Mouse (Mus musculus): ENCODE measurements around the gene Olfr605. TPM values are rescaled to one million over a fixed set of nuclear protein-coding genes. Genes with fewer than 3 reads are reported as not detected.
"Not testable (repeated sequence)": the region's sequence is repeated elsewhere in the genome, so short reads cannot be mapped to it uniquely, and the experiment has no call there.

Gene Olfr605
- total RNA-seq (2012; rRNA removed): not detected in 2 replicates
- total RNA-seq (2014; rRNA removed): not detected in 2 replicates
- not detected in 2 replicates for polyA plus RNA-seq (2012; ENCODE audit: insufficient read length, low read depth)

GRCm38 (mm10) chr7:103445339-103445738, at the start of gene Olfr605:
Gene Olfr605, minus strand, starts transcription at chr7:103445439.
- H3K79me2 ChIP-seq (replicated peaks; ENCODE audit: control insufficient read depth, extremely low read depth, insufficient read depth, poor library complexity, severe bottlenecking): no peaks in the 10 kb centered on the region
- no peak within 1 kb of the TSS for H3K4me2 ChIP-seq (ENCODE audit: insufficient read depth, low read depth, poor library complexity, severe bottlenecking)
- no peak within 1 kb of the TSS for H3K9ac ChIP-seq (ENCODE audit: insufficient read depth, low read depth)
- in situ Hi-C loops (cut with MboI; ENCODE audit: low pct_ligation_motif_present, low pct_unique_long_range_greater_than_20kb, low sequenced_read_pairs) (no loop called here), dilution Hi-C loops (cut with MboI; ENCODE audit: extremely low pct_ligation_motif_present, extremely low pct_unique_long_range_greater_than_20kb, low sequenced_read_pairs) (no loop called here)
- no peaks in the 10 kb centered on the region for H3K9me3 ChIP-seq (replicated peaks; ENCODE audit: low read length)
- no peak for DNase-seq (ENCODE audit: extremely low read depth)
- no peak within 1 kb of the TSS for H3K27ac ChIP-seq (ENCODE audit: insufficient read depth, low read depth)
- H3K4me1 ChIP-seq (ENCODE audit: control insufficient read depth in 1 of 2, insufficient read depth in 2 of 2): no peaks in the 10 kb centered on the region
- TF ChIP-seq NRF1 (IDR thresholded peaks at IDR 0.05; ENCODE audit: low read depth, low read length): no peak
- no peak for TF ChIP-seq POLR2AphosphoS2 (IDR thresholded peaks at IDR 0.05; ENCODE audit: low read depth, low read length)
- TF ChIP-seq MAFK (IDR thresholded peaks at IDR 0.05; ENCODE audit: insufficient replicate concordance, low read length): no peak
- no peak for TF ChIP-seq MEF2A (IDR thresholded peaks at IDR 0.05; ENCODE audit: borderline replicate concordance, low read depth, low read length)
- TF ChIP-seq MAZ (IDR thresholded peaks at IDR 0.05; ENCODE audit: low read depth, low read length): no peak
- no peak for TF ChIP-seq SIN3A (IDR thresholded peaks at IDR 0.05; ENCODE audit: low read length)
- TF ChIP-seq HCFC1 (IDR thresholded peaks at IDR 0.05; ENCODE audit: low read depth, low read length): no peak
- TF ChIP-seq POLR2A (IDR thresholded peaks at IDR 0.05; ENCODE audit: low read depth, low read length): no peak
- TF ChIP-seq USF1 (IDR thresholded peaks at IDR 0.05; ENCODE audit: low read depth, low read length): no peak
- TF ChIP-seq MXI1 (IDR thresholded peaks at IDR 0.05; ENCODE audit: low read depth, low read length): no peak
- TF ChIP-seq JUND (conservative IDR thresholded peaks at IDR 0.05; ENCODE audit: low read depth, low read length): no peak
- TF ChIP-seq BHLHE40 (IDR thresholded peaks at IDR 0.05; ENCODE audit: low read depth, low read length): no peak
- H3K4me3 ChIP-seq (replicated peaks in 1 of 3; ENCODE audit: low read depth in 2 of 3, low read length in 2 of 3, poor library complexity in 1 of 3): no peak within 1 kb of the TSS
- H3K36me3 ChIP-seq (replicated peaks in 1 of 2; ENCODE audit: control insufficient read depth in 1 of 2, insufficient read depth in 1 of 2, low read length in 1 of 2): no peaks in the 10 kb centered on the region
- no peaks in the 10 kb centered on the region for H3K27me3 ChIP-seq (replicated peaks)

DNA sequence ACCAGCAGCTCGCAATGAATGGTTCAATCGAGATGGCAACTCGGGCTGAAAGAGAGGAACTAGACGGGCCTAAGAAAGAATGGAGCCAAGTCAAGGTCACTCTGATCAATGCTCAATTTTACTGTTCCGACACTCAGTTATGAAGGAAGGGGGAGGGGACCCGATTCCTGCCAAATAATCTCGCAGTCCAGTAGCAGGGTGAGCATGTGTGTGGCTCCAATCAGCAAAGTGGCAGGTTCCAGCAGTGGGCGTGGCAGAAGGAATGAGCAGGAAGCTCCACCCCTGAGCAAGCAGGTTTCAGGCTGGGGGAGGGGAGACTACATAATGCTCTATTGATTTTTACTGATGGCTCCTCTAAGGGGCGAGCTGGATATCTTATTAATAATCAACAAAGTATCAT, 31.9 kb upstream of the Olfr605 start:
- in situ Hi-C loops (cut with MboI; ENCODE audit: low pct_ligation_motif_present, low pct_unique_long_range_greater_than_20kb, low sequenced_read_pairs); H3K9ac ChIP-seq (ENCODE audit: insufficient read depth, low read depth); dilution Hi-C loops (cut with MboI; ENCODE audit: extremely low pct_ligation_motif_present, extremely low pct_unique_long_range_greater_than_20kb, low sequenced_read_pairs); H3K27ac ChIP-seq (ENCODE audit: insufficient read depth, low read depth); H3K4me1 ChIP-seq (ENCODE audit: control insufficient read depth in 1 of 2, insufficient read depth in 2 of 2); H3K27me3 ChIP-seq (replicated peaks); H3K36me3 ChIP-seq (replicated peaks in 1 of 2; ENCODE audit: control insufficient read depth in 1 of 2, insufficient read depth in 1 of 2, low read length in 1 of 2); H3K79me2 ChIP-seq (replicated peaks; ENCODE audit: control insufficient read depth, extremely low read depth, insufficient read depth, poor library complexity, severe bottlenecking); DNase-seq (ENCODE audit: extremely low read depth); H3K4me3 ChIP-seq (replicated peaks in 1 of 3; ENCODE audit: low read depth in 2 of 3, low read length in 2 of 3, poor library complexity in 1 of 3); H3K4me2 ChIP-seq (ENCODE audit: insufficient read depth, low read depth, poor library complexity, severe bottlenecking); H3K9me3 ChIP-seq (replicated peaks; ENCODE audit: low read length): not testable (repeated sequence)

DNA sequence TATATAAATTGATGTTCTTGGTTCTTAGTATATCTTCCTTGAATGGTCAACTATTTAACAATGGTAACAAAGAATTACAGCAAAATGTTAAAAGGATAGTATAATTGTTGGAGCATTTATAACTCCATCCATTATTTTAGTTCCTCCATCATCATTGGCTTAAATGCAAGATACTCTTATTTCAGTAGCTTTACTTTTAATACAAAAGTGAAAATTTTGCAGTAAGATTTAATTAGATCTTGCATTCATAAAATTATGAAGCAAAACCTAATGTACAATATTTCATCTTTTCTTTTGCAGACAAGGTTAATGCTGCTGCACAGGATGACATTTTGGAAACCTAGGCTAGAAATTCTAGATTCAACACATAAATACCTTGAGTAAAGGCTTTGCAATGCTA, 24.3 kb upstream of the Olfr605 start, which contains the start of gene Olfr608:
Gene Olfr608 (plus strand): TSS at position 301 of the 400 bp plus-strand sequence.
- dilution Hi-C loops (cut with MboI; ENCODE audit: extremely low pct_ligation_motif_present, extremely low pct_unique_long_range_greater_than_20kb, low sequenced_read_pairs): no loop called here

More for the DNA sequence above, 24.3 kb upstream of the Olfr605 start, which contains the start of gene Olfr608:
- in situ Hi-C loops (cut with MboI; ENCODE audit: low pct_ligation_motif_present, low pct_unique_long_range_greater_than_20kb, low sequenced_read_pairs): no loop called here
- Histone ChIP-seq H3K9ac (ENCODE audit: insufficient read depth, low read depth) (no peak within 1 kb of the TSS), H3K27me3 (replicated peaks) (no peaks in the 10 kb centered on the region), H3K9me3 (replicated peaks; ENCODE audit: low read length) (no peaks in the 10 kb centered on the region), H3K27ac (ENCODE audit: insufficient read depth, low read depth) (no peak within 1 kb of the TSS), H3K36me3 (replicated peaks in 1 of 2; ENCODE audit: control insufficient read depth in 1 of 2, insufficient read depth in 1 of 2, low read length in 1 of 2) (no peaks in the 10 kb centered on the region), H3K4me1 (ENCODE audit: control insufficient read depth in 1 of 2, insufficient read depth in 2 of 2) (no peaks in the 10 kb centered on the region), H3K4me3 (replicated peaks in 1 of 3; ENCODE audit: low read depth in 2 of 3, low read length in 2 of 3, poor library complexity in 1 of 3) (no peak within 1 kb of the TSS), H3K79me2 (replicated peaks; ENCODE audit: control insufficient read depth, extremely low read depth, insufficient read depth, poor library complexity, severe bottlenecking) (no peaks in the 10 kb centered on the region), H3K4me2 (ENCODE audit: insufficient read depth, low read depth, poor library complexity, severe bottlenecking) (no peak within 1 kb of the TSS)
- DNase-seq (ENCODE audit: extremely low read depth): no peak
- TF ChIP-seq USF2 (conservative IDR thresholded peaks at IDR 0.05; ENCODE audit: low read depth, low read length) (no peak), CTCF (conservative IDR thresholded peaks at IDR 0.05 in 1 of 2, IDR thresholded peaks at IDR 0.05 in 1 of 2; ENCODE audit: low read depth in 2 of 2, low read length in 2 of 2) (no peak), UBTF (IDR thresholded peaks at IDR 0.05; ENCODE audit: low read depth, low read length) (no peak), ELF1 (IDR thresholded peaks at IDR 0.05; ENCODE audit: low read depth, low read length) (no peak), TBP (conservative IDR thresholded peaks at IDR 0.05; ENCODE audit: low read depth, low read length) (no peak), TCF12 (IDR thresholded peaks at IDR 0.05; ENCODE audit: low read depth, low read length) (no peak), MAFK (IDR thresholded peaks at IDR 0.05; ENCODE audit: insufficient replicate concordance, low read length) (no peak), NELFE (IDR thresholded peaks at IDR 0.05; ENCODE audit: low read depth, low read length) (no peak)

All from CH12.LX (cell line).